Mouse (Mus musculus) liver, embryonic 16.5 days (tissue): ENCODE data around the gene Sgta. TPM values are rescaled to one million over a fixed set of nuclear protein-coding genes. Genes with fewer than 3 reads are reported as not detected.

Experiments
- ATAC-seq: fragments of 200-750 bp; cut with Nextera tagmentation; 2 replicates; pipeline ENCODE4 v1.8.0; 2017; ENCODE audit warnings: low read depth, mild to moderate bottlenecking, moderate number of reproducible peaks, moderate library complexity
- H3K27ac ChIP-seq: fragments of 300-500 bp; sonication (generic); 2 replicates; pipeline ENCODE4 v1.5.1; 2014; ENCODE audit warnings: mild to moderate bottlenecking, low read length
- H3K27me3 ChIP-seq: fragments of 300-500 bp; sonication (generic); 2 replicates; pipeline ENCODE4 v1.6.1; 2014; ENCODE audit warnings: low read depth, low read length, mixed read lengths; ENCODE audit not compliant: control insufficient read depth, insufficient read depth
- H3K36me3 ChIP-seq: fragments of 300-500 bp; sonication (generic); 2 replicates; pipeline ENCODE4 v1.6.1; 2014; ENCODE audit warnings: mild to moderate bottlenecking; ENCODE audit not compliant: control insufficient read depth, insufficient read depth
- H3K4me1 ChIP-seq: fragments of 300-500 bp; sonication (generic); 2 replicates; pipeline ENCODE4 v1.6.1; 2014; ENCODE audit warnings: low read depth, low read length, mixed read lengths; ENCODE audit not compliant: control insufficient read depth
- H3K4me2 ChIP-seq: fragments of 300-500 bp; sonication (generic); 2 replicates; pipeline ENCODE4 v1.6.1; 2014; ENCODE audit warnings: low read depth, low read length, mixed read lengths
- H3K4me3 ChIP-seq: fragments of 300-500 bp; sonication (generic); 2 replicates; pipeline ENCODE4 v1.5.1; 2014; ENCODE audit warnings: low read depth, mild to moderate bottlenecking, low read length
- H3K9ac ChIP-seq: fragments of 300-500 bp; sonication (generic); 2 replicates; pipeline ENCODE4 v1.6.1; 2014; ENCODE audit warnings: low read depth, low read length
- H3K9me3 ChIP-seq: fragments of 300-500 bp; sonication (generic); replicated peaks from 2 replicates; pipeline ENCODE4 v1.6.1; 2016; ENCODE audit warnings: low read length; ENCODE audit not compliant: control insufficient read depth
- WGBS: fragments of 180-500 bp; shearing (Covaris S2); extraction: QIAGEN DNeasy Blood & Tissue Kit; methylation state at CpG from one replicate; pipeline ENCODE4 v1.1.7; 2014; ENCODE audit not compliant: insufficient replicate concordance; 5-methylcytosine and 5-hydroxymethylcytosine counted together
- polyA plus RNA-seq: library from polyadenylated mRNA; unstranded; fragments of >200 nt; fragmentation: Nextera tagmentation; extraction: Ambion mirVana; gene quantifications from 2 replicates; pipeline ENCODE4 v1.2.1, GENCODE M21; 2015

Sgta gene
- polyA plus RNA-seq, 1 experiment from 2014 or later, result 57.3 TPM

GRCm38 (mm10) chr10:81082168-81082960 lies 22.4 kb upstream of the Sgta start:
- Histone ChIP-seq H3K9ac (no peak overlapping the region), H3K4me2 (no peak overlapping the region), H3K36me3 (peaks cover 9% of the 10 kb centered on the region), H3K4me1 (peaks cover 3% of the 10 kb centered on the region; the same call in 1 of the 2 replicates), H3K27me3 (no peaks in the 10 kb centered on the region), H3K27ac (no peak overlapping the region), H3K9me3 (0 out of 2 replicates have a peak, but pooled peaks cover 2% of the 10 kb centered on the region), H3K4me3 (no peak overlapping the region)
- 48% methylated on average over 7 of the region's 7 CpGs for WGBS
- peak; percentile 36 for ATAC-seq

GRCm38 (mm10) chr10:81080008-81080655 lies 20.2 kb upstream of the Sgta start:
- ATAC-seq, result no peak

GRCm38 (mm10) chr10:81077916-81078315 lies 17.9 kb upstream of the Sgta start:
- Histone ChIP-seq H3K4me3 (no peak overlapping the region), H3K36me3 (peaks cover 7% of the 10 kb centered on the region; the same call in 1 of the 2 replicates), H3K4me2 (no peak overlapping the region), H3K4me1 (peaks cover 3% of the 10 kb centered on the region; the same call in 1 of the 2 replicates), H3K9me3 (no peaks in the 10 kb centered on the region), H3K27me3 (no peaks in the 10 kb centered on the region), H3K27ac (no peak overlapping the region), H3K9ac (no peak overlapping the region)
- 83% methylated on average over 11 of the region's 11 CpGs for WGBS
- ATAC-seq, result no peak

More at GRCm38 (mm10) chr10:81080008-81080655, 20.2 kb upstream of the Sgta start:
- Histone ChIP-seq H3K36me3 (peaks cover 5% of the 10 kb centered on the region; the same call in 1 of the 2 replicates), H3K4me2 (no peak overlapping the region), H3K27me3 (no peaks in the 10 kb centered on the region), H3K9ac (no peak overlapping the region), H3K4me3 (no peak overlapping the region), H3K27ac (no peak overlapping the region), H3K9me3 (no peaks in the 10 kb centered on the region), H3K4me1 (peaks cover 3% of the 10 kb centered on the region; the same call in 1 of the 2 replicates)
- 89% methylated on average over 31 of the region's 31 CpGs for WGBS

- Histone ChIP-seq H3K36me3 (peaks cover 6% of the 10 kb centered on the region; the same call in 1 of the 2 replicates), H3K9ac (no peak overlapping the region), H3K4me1 (no peaks in the 10 kb centered on the region), H3K27ac (no peak overlapping the region), H3K4me2 (no peak overlapping the region), H3K9me3 (no peaks in the 10 kb centered on the region), H3K27me3 (no peaks in the 10 kb centered on the region), H3K4me3 (no peak overlapping the region)
- 69% methylated on average over 1 of the region's 1 CpGs for WGBS
- ATAC-seq, result no peak
Measured at GRCm38 (mm10) chr10:81076356-81076755, 16.4 kb upstream of the Sgta start.

GRCm38 (mm10) chr10:81075734-81076133 lies 15.8 kb upstream of the Sgta start:
- H3K4me1 ChIP-seq, result peaks cover 6% of the 10 kb centered on the region
- H3K9me3 ChIP-seq, result no peaks in the 10 kb centered on the region
- H3K4me3 ChIP-seq, result no peak overlapping the region
- ATAC-seq, result no peak
- no peak overlapping the region for H3K4me2 ChIP-seq
- H3K36me3 ChIP-seq, result peaks cover 2% of the 10 kb centered on the region; the same call in 1 of the 2 replicates
- no peaks in the 10 kb centered on the region for H3K27me3 ChIP-seq
- no peak overlapping the region for H3K9ac ChIP-seq
- H3K27ac ChIP-seq, result no peak overlapping the region
- 78% methylated on average over 8 of the region's 8 CpGs for WGBS

- ATAC-seq, result no peak
- Histone ChIP-seq H3K4me3 (no peak overlapping the region), H3K27ac (no peak overlapping the region), H3K4me1 (peaks cover 20% of the 10 kb centered on the region), H3K27me3 (no peaks in the 10 kb centered on the region), H3K4me2 (no peak overlapping the region), H3K9me3 (no peaks in the 10 kb centered on the region), H3K36me3 (0 out of 2 replicates have a peak, but pooled peaks cover 2% of the 10 kb centered on the region), H3K9ac (no peak overlapping the region)
- 57% methylated on average over 7 of the region's 7 CpGs for WGBS
Measured at GRCm38 (mm10) chr10:81073464-81073863, 13.5 kb upstream of the Sgta start.

GRCm38 (mm10) chr10:81072290-81072689 lies 12.3 kb upstream of the Sgta start:
- Histone ChIP-seq H3K4me1 (peaks cover 20% of the 10 kb centered on the region), H3K27ac (no peak overlapping the region), H3K36me3 (0 out of 2 replicates have a peak, but pooled peaks cover 2% of the 10 kb centered on the region), H3K4me2 (no peak overlapping the region), H3K27me3 (no peaks in the 10 kb centered on the region), H3K9ac (no peak overlapping the region), H3K9me3 (no peaks in the 10 kb centered on the region), H3K4me3 (no peak overlapping the region)
- 83% methylated on average over 8 of the region's 8 CpGs for WGBS
- no peak for ATAC-seq

- Histone ChIP-seq H3K4me2 (peak within 1 kb of the TSS; percentile 98), H3K9ac (peak within 1 kb of the TSS; percentile 79), H3K36me3 (0 out of 2 replicates have a peak, but pooled peaks cover 2% of the 10 kb centered on the region), H3K27ac (no peak within 1 kb of the TSS), H3K4me1 (peaks cover 20% of the 10 kb centered on the region), H3K27me3 (no peaks in the 10 kb centered on the region), H3K9me3 (no peaks in the 10 kb centered on the region), H3K4me3 (peak within 1 kb of the TSS; percentile 74)
- WGBS, result under 1% methylated on average over 35 of the region's 35 CpGs
- ATAC-seq, result peak; percentile 98
Measured at GRCm38 (mm10) chr10:81069836-81070235, 9.9 kb upstream of the Sgta start, which contains the start of gene Thop1. Gene Thop1, plus strand, starts transcription at chr10:81070035.
